Mouse (Mus musculus): Measurements from ENCODE around the gene Gas7.
A peak's percentile ranks its signal among the peaks of the same experiment; 100 is the strongest.

The Gas7 gene

GRCm38 (mm10) chr11:67628522-67628921, 173.3 kb downstream of the Gas7 start:
- DNase-seq: no peak

DNA sequence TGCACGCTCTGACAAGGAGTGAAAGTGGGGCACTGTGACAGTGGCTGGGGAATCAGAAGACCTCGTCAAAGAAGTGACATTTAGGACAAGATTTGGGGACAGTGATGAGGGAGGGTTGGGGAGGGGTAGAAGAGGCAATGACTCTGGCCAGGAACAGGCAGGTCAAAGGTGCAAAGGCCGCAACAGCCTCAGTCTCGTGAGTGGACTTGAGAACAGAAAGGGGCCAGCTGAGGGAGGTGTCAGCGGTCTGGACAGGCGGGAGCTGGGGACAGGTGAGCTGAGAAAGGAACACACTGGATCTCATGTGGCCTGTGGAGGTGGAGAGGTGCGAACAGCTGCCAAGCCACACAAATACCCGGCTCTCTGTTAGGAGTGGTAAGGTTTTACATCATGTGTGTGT, 177.7 kb downstream of the Gas7 start:
- no peak for DNase-seq

DNA sequence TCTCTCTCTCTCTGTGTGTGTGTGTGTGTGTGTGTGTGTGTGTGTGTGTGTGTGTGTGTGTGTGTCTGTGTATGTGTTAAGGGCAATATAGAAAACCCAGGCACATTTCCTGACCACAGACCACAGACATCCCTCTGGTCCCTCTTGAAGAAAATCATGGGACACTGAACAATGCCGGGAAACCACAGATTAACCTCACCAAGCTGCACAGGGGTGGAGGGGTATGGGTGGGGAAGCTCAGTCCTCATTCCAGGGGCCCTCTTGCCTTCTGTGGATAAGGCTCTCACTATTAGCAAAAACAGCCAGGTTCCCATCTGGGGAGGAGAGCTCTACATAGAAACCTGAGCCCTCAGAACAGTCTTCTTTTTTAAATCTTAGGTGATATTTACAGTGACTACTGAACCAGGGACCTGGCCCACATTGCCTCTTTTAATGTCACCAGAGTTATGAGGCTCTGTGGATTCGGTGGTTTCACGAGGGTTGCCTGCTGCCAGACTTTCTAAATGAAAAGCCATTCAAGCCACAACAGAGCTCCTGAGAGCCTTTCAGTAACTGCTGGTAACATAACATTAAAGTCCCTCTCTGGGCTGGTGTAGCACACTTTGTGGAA, 178.5 kb downstream of the Gas7 start:
- DNase-seq: no peak

DNA sequence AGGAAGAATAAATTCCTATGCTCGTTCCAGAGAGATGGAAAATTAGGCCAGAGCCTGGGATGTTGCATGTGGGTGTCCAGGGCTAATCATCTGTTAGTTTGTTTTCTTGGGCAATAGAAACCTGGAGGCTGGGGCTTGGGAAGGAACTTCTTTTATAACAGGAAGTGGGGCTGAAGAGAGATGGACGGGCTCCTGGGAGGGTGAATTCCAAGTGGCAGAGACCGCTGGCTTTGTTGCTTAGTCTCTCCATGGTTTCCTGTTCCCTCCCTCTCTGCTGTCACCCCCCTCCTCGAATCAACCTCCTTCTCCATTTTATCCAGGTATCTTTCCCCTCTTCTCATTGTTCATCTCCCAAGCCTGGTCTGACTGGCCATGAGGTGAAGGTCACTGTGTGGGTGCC, 181.0 kb downstream of the Gas7 start:
- DNase-seq: no peak

DNA sequence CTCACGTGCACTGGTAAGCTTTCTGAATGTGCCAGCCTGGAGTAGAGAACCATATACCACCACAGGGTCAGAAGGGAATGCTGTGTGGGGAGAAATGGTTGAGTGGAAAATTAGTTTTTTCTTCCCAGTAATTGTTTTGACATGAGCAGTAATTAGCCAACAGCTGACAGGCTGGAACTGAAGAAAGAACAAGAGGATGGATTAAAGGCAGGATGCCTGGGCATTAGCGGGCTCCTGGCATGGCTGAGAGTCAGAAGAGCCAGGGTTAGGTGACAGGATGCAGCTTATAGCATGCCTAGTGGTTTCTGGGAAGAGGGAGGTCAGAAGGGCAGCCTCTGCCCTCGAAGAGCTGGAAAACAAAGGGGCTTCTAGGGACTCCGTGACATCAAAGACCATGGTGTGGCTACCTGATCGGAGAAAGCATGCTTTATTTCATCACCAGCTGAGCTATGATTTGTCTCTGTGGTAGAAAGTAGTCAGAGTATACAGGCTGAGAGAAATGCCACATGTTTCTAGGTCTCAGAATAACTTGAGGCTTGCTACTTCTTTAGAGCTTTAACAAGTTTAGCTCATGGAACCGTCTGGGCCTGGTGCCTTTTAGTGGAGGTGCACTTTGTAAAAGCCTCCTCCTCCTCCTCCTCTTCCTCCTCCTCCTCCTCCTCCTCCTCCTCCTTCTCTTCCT, 181.8 kb downstream of the Gas7 start:
- no peak for DNase-seq

DNA sequence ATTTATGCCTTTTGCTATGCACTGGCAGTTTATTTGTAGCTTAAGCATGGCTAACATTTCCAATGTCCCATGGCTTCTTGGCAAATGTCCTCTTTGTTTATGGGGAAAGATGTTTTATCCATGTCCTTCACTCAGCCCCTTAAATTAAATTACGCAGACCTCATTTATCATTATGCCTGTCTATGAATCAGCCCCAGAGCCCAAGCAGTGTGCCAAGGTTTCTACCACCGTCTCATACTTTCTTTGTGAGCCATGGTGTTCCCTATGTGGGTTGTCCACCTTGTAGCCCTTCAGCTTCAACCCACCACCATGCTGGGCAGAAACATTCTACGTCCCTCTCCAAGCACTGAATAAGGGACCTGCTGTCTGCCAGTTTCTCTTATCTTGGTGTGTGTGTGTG, 183.2 kb downstream of the Gas7 start:
- no peak for DNase-seq

DNA sequence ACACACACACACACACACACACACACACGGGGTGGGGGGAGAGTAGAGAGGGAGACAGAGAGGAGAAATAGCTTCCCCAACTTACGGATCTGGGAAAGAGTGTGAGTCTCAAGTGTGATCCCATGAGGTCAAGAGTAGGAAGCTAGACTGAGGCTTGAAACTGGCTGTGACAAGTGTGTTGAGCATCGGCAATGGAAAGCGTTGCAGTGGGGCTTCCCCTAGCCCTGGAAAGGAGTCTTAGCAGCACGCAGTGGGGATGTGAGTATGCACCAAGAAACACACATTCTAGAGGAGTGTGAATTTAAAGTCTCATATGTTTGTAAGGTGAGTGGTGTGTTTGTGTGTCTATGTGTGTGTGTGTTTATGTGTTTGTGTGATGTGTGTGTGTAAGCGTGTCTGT, 185.1 kb downstream of the Gas7 start:
- DNase-seq: no peak

GRCm38 (mm10) chr11:67642421-67642820, 187.2 kb downstream of the Gas7 start:
- no peak for DNase-seq

DNA sequence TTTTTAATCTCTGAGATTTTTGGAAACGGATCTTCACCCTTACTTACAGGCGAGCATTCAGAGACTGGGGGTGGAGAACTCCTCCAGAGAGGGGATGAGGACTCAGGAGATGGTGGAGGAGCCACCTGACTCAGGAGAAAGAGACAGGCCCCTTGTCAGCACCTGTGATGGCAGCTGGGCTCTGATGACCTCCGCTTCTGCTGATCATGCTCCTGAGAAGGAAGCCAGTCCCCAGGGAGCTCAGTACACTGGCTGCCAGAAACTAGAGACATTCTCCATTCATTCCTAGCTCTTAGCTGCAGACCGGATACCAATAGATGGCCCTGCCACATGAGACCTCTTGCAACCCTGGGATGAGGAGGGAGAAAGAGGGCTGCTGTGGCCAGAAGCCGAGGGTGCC, 187.6 kb downstream of the Gas7 start:
- DNase-seq: no peak

- DNase-seq: no peak
Measured at GRCm38 (mm10) chr11:67643465-67643864, 188.2 kb downstream of the Gas7 start.

- DNase-seq: no peak
Measured at GRCm38 (mm10) chr11:67644632-67645149, 189.5 kb downstream of the Gas7 start.

DNA sequence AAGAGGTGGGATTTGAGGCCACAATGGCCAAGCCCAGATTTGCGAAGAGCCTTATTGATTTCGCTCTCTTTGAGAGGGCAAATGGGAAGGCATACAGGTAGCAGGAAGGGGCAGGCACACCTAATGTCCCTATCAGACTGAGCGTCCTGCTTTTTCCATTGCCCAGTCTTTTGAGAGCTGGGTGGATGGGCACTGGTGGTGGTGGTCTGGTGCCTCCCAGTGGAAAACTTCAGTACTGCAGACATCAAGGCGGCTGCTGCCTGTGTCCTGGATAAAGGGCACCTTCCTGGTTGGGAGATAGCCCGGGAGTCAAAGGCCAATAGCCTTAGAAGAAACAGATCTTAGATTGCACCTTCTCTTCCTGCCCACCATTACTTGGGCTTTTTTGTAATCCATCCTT, 192.5 kb downstream of the Gas7 start:
- peak; percentile 66 for DNase-seq

GRCm38 (mm10) chr11:67648651-67649407, 193.6 kb downstream of the Gas7 start:
- peak; percentile 87 for DNase-seq

DNA sequence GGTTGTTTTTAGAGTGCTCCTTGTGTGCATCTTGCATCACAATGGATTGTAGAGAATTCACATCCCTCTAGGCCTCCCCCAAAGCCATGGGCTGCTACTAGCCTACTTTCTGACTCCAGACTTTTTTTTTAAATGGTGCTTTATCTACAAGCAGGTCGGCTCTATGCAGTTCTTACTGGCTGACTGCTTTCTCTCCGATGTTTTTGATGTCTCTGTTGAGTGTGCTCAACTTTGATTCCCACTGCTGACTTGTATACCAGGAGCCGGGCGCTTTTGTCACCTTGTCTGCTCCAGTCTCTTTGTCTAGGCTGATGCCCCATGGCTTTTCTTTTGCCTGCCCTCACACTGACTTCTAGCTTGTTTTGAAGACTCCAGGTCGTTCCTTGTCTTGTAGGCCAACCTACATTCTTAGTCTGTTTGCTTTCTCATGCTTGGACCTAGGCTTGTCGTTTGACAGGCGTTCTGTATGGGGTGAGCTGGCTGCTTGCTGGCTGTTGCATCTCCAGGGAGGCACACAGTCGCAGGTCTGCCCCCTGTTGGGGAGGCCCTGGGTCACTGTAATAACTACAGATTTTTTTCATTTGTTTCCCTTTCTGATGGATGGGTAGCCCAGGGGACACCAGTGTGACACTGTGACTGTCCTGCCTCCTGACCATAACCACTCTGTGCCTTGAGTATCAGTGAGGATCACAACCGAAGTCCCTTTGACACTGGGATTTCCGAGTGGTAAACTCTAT, 194.9 kb downstream of the Gas7 start:
- DNase-seq: no peak

DNA sequence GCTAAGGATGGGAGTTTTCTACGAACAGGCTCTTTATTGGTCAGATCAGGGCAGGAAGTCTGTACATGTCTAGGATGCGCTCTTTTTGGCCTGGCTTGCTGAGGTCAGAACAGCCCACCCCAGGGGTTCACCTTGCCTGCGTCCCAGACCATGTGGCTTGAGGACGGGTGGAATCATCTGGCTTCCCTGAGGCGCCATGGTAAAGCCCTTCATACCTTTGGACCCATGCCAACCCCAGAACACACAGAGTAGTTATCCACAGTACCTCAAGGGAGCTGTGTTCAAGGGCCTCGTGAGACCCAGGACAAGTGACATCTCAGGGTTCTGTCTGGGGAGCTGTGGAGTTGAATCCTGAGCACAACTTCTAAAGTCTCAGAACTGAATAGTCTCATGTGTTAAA, 196.5 kb downstream of the Gas7 start:
- DNase-seq: no peak

GRCm38 (mm10) chr11:67652194-67652892, 197.1 kb downstream of the Gas7 start:
- no peak for DNase-seq

GRCm38 (mm10) chr11:67652893-67653255, 197.6 kb downstream of the Gas7 start:
- no peak for DNase-seq

DNA sequence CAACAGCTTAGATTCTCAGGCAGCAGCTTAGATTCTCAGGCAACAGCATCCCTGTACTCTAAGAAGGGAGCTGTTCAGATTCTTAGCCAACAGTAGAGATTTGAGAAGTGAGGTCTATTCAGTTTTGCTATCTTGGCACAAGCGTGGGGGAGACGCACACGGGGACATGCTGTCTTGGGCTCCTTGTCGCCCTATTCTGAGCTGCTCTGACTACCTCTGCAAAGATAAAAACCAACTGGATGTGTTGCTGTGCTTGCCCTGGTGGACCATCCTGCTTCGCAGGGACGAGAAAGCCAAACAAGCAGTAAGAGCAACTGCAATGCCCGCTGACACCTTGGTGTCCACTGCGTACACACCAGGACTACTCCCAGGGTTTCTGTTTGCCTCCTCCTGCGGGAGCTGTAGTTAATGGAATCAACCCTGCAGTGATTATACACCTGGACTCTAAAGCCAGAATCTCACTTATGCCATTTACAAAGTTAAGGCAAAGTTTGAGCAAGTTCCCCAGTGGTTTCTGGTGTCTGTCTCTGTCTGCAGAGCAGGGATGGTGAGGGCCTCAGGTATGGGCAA, 198.4 kb downstream of the Gas7 start:
- DNase-seq: no peak

DNA sequence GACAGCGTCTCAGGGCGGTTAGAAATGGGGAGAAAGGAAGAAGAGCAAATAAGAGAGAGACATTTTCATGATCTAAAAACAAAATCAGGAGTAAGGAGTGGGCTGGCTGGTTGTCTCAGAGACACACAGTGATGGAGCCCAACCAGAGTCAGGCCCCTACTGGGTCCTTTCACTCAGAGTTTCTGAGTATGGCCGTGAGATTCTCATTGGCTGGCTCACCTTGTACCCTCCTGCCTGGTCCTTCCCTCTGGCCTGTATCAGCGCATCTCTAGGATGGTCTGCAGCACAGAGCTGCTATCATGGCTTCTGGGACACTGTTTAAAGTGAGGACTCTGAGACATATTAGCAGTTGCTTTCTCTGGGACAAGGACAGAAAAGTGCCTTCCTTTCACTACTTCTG, 199.3 kb downstream of the Gas7 start:
- DNase-seq: no peak

GRCm38 (mm10) chr11:67655236-67655959, 200.2 kb downstream of the Gas7 start:
- DNase-seq: peak; percentile 69

GRCm38 (mm10) chr11:67656366-67656765, 201.1 kb downstream of the Gas7 start:
- no peak for DNase-seq

DNA sequence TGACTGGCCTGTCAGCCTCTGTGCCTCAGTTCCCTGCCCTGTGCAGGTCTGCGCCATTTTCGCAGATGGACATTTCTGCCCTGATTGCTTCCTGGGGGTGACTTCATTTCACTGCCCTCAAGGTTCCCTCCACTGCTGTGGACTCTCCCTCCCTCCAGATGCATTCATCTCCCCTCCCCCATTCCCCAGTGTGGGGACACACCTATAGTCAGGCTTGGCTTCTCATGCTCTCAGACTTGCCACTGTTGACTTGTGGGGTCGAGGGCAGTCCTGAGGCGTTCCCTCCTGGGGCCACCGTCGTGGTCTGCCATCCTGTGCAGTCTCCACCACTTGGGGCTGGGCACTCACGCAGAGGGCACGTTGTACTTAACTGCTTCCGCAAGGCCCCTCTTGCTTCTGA, 201.6 kb downstream of the Gas7 start:
- no peak for DNase-seq

Data from layer of hippocampus, adult 9-11 months (tissue).